Mouse (Mus musculus) T-helper 2 cell (primary cell): ENCODE measurements around the gene Pole4.
"Not testable (repeated sequence)": the region's sequence is repeated elsewhere in the genome, so short reads cannot be mapped to it uniquely, and the experiment has no call there.

Experiments
- in situ Hi-C: fragments of 300-600 bp; cut with MboI, MseI; formaldehyde crosslinking; loops from one replicate; pipeline ENCODE4 v1.15.1; 2025; ENCODE audit warnings: high pct_unique_total_duplicates

Gene Pole4

DNA sequence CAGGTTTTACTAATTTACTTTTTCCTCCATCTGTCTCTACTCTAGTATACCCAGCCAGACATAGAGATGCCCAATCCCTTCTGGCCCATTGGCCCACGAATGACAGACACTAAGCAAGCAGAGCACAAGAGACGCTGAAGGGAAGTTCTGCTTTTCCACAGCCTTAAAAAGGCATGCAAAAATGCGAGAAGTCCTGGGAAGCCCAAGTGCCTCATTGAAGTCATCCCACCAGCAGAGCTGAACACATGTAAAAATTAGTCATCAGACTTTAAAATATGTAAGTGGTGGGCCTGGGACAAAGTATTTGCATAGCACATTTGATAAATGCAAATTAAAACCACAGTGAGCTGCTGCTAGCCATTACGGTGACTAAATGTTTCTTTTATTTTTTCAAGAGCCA lies 65.1 kb downstream of the Pole4 start:
- in situ Hi-C loops: no loop called here

DNA sequence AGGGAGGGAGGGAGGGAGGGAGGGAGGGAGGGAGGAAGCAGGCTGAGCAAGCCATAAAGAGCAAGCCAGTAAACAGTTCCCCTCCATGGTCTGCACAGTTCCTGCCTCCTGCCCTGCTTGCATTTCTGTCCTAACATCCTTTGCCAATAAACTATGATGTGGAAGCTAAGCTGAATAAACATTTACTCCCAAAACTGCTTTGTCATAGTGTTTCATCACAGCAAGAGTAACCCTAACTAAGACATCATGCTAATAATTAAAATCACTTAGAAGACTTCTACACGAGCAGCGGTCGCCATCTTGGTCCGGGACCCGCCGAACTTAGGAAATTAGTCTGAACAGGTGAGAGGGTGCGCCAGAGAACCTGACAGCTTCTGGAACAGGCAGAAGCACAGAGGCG lies 79.8 kb downstream of the Pole4 start:
- in situ Hi-C loops: not testable (repeated sequence)

DNA sequence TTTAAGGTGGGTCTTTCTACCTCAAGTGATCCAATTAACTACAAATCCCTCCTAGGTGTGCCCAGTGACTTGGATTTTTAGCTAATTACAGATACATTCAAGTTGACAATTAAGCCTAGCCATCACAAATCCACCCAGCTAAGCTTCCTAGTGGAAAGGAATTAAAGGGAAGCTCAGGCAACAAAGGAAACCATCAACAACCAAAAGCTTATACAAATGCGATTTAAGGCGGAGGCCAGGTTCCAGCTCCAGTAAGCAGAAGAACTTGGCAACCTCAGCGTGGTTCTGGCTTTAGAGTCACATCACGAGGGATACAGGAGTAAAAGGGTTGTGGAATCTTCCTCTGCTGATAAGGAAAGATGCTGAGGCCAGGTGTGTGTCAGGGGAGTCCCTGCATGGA lies 92.0 kb downstream of the Pole4 start:
- in situ Hi-C loops: loop anchor here (5.0 kb wide), 1 partner anchor 84 kb away; no protein-coding TSS in a partner anchor

DNA sequence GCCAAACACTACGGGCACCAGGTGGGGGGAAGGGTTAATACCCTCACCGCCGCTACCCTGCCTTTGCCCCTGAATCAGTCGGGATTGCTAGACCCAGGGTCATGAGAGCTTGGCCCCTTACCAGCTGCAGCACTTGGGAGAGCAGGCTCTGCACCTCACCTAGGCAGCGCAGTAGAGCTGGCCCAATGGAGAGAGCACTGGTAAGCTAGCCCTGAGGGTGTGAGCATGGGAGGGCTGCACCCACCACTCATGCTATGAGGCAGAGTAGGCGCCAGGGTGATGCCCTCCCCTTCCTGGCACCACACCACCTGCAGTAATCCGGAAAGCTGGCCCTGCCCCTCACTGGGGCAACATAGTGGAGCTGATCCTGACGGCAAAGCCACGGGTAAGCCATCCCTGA lies 94.1 kb downstream of the Pole4 start:
- in situ Hi-C loops: loop anchor here (5.0 kb wide), 1 partner anchor 86 kb away; no protein-coding TSS in a partner anchor

- in situ Hi-C loops: loop anchor here (10.0 kb wide), 1 partner anchor 615 kb away; no protein-coding TSS in a partner anchor
These were observed 95.7 kb downstream of the Pole4 start for GRCm38 (mm10) chr6:82609339-82609926.

DNA sequence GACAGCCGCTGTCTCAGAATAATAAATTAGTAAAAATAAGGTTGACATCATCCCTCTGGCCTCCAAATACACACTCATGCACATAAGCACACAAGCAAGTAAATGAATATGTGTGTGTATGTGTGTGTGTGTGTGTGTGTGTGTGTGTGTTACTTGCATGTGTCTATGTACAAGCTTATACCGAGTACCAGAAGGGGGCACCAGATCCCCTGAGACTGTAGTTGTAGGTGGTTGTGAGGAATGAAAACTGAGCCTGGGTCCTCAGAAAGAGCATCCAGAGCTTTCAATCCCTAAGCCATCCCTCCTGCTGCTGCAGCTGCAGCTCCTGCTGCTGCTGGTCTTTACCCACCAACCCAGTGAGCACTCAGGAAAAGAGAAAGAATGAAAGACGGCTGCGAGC lies 96.4 kb downstream of the Pole4 start:
- in situ Hi-C loops: loop anchor here (10.0 kb wide), 1 partner anchor 614 kb away; no protein-coding TSS in a partner anchor

- in situ Hi-C loops: loop anchor here (10.0 kb wide), 1 partner anchor 610 kb away; no protein-coding TSS in a partner anchor
These were observed 100.4 kb downstream of the Pole4 start for GRCm38 (mm10) chr6:82604791-82605190.

- in situ Hi-C loops: loop anchor here (10.0 kb wide), 1 partner anchor 609 kb away; no protein-coding TSS in a partner anchor
These were observed 101.5 kb downstream of the Pole4 start for GRCm38 (mm10) chr6:82603665-82604064.

GRCm38 (mm10) chr6:82603228-82603627 lies 101.9 kb downstream of the Pole4 start:
- in situ Hi-C loops: loop anchor here (10.0 kb wide), 1 partner anchor 608 kb away; no protein-coding TSS in a partner anchor

DNA sequence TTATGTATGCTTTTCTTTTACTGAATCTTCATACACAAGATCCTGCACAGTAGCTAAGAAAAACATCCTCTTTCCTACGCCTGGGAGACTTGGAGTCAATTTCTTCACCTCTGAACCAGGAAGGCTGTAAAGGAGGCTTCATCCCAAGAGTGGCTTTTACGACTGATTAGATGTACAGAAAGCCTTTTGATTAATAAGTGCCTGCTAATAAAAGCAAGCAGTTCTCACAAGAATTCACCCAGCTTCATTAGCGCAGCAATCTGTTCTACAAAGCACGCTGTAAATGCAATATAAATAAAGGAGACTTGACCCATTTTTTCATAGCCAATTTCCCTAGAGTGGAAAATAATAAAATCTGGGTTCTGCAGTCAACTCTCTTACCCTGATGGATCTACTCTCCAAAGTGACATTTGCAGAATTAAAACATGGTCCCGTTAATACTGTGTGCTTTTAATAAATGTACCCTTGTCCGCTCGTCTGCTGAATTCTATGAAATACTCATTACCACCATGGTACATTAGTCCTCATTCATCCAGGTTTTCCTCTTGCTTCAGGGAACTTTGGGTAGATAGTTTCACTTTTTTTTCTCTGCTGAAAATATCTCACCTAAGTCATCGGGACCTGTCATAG lies 109.6 kb downstream of the Pole4 start:
- in situ Hi-C loops: no loop called here

GRCm38 (mm10) chr6:82589387-82589786 lies 115.8 kb downstream of the Pole4 start:
- in situ Hi-C loops: no loop called here

DNA sequence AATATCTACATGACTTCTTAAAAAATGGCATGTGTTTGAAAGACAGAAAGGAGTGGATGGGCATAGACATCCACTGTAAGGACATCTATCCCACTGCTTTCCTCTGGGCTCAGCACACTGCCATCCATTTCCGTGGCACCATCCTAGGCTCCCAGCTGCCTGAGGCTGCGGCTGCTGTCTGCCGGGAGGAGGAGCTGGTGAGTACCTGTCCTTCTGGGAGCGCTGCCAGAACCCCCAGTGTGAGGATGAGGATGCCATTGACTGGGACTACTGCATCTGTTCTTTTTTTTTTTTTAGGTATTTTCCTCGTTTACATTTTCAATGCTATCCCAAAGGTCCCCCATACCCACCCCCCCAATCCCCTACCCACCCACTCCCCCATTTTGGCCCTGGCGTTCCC lies 119.8 kb downstream of the Pole4 start:
- in situ Hi-C loops: no loop called here

DNA sequence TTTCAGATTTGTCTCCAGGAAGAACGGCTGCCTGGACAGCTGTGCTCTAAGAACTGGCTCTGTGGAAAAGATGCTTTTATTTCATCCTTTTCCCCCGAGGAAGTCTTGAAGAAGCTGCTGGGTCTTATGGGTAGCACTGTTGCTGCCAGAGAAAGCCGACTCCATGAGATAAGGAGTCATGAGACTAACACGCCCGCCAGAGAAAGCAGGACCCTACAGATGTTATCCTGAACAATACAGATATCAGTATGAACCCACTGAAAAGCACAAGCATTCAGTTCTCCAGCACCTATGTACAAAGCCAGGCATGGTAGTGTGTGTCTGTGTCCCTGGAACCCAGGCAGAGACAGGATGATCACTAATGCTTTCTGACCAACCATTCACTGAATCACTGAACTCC lies 129.7 kb downstream of the Pole4 start:
- in situ Hi-C loops: no loop called here
